8 mouse cellular contexts compared by ENCODE assay signal in genomic region chr2:32965511-32966183, GRCm38 (mm10). TPM values are rescaled to one million over a fixed set of nuclear protein-coding genes. Genes with fewer than 3 reads are reported as not detected.
DNase-seq lines count a peak whose midpoint lies in the region; ATAC-seq and TF ChIP-seq lines count a peak whose summit lies in the region.

No protein-coding gene starts in this region.

- 17% methylated on average over 7 of the region's 7 CpGs for WGBS in heart, embryonic 12.5 days
- 14% methylated on average over 7 of the region's 7 CpGs for WGBS in embryonic facial prominence, embryonic 12.5 days
- WGBS in liver, postnatal 0 days (ENCODE audit: insufficient replicate concordance): 7% methylated on average over 7 of the region's 7 CpGs

- H3K36me3 ChIP-seq in heart, embryonic 12.5 days: peaks cover 25% of the 10 kb centered on the region
- H3K36me3 ChIP-seq in CH12.LX (replicated peaks in 1 of 2; ENCODE audit: control insufficient read depth in 1 of 2, insufficient read depth in 1 of 2, low read length in 1 of 2): peaks cover 27 to 51% of the 10 kb centered on the region in 2 experiments
- peaks cover 26% of the 10 kb centered on the region for H3K36me3 ChIP-seq in embryonic facial prominence, embryonic 12.5 days
- peaks cover 10% of the 10 kb centered on the region for H3K36me3 ChIP-seq in liver, postnatal 0 days (replicated peaks; ENCODE audit: insufficient read depth, low read length)

- DNase-seq in heart, postnatal 14 days: no peak
- peak; percentile 63 for DNase-seq in CH12.LX (ENCODE audit: extremely low read depth)
- DNase-seq in liver, postnatal 0 days: no peak
- DNase-seq in layer of hippocampus, postnatal 10 days (ENCODE audit: low spot score in 2 of 2): no peak
- DNase-seq in adrenal gland, adult 18-20 months (ENCODE audit: low spot score in 2 of 2): no peak
- DNase-seq in thymus, adult 18-20 months: no peak

- TF ChIP-seq CTCF in CH12.LX (conservative IDR thresholded peaks at IDR 0.05 in 1 of 2, IDR thresholded peaks at IDR 0.05 in 1 of 2; ENCODE audit: low read depth in 2 of 2, low read length in 2 of 2): no peak
- no peak for TF ChIP-seq CTCF in liver, postnatal 0 days (IDR thresholded peaks at IDR 0.05; ENCODE audit: low read depth)

- H3K4me3 ChIP-seq in heart, embryonic 12.5 days: no peak overlapping the region
- H3K4me3 ChIP-seq in CH12.LX (replicated peaks in 1 of 3; ENCODE audit: low read depth in 2 of 3, low read length in 2 of 3, poor library complexity in 1 of 3): peak overlapping the region in 2 of 3 experiments; percentile 7 to 71
- H3K4me3 ChIP-seq in embryonic facial prominence, embryonic 12.5 days: no peak overlapping the region; the same call in 1 of the 2 replicates
- H3K4me3 ChIP-seq in liver, postnatal 0 days (ENCODE audit: low read depth, low read length): no peak overlapping the region

- TF ChIP-seq EP300 in CH12.LX (IDR thresholded peaks at IDR 0.05; ENCODE audit: low read length): peak; percentile 39; the same call in 1 of the 2 replicates
- TF ChIP-seq EP300 in liver, postnatal 0 days (IDR thresholded peaks at IDR 0.05; ENCODE audit: low read depth): no peak

- TF ChIP-seq RAD21 in CH12.LX (IDR thresholded peaks at IDR 0.05; ENCODE audit: low read depth, low read length): no peak

- peaks cover 46% of the 10 kb centered on the region for H3K4me1 ChIP-seq in heart, embryonic 12.5 days (replicated peaks)
- peaks cover 4 to 39% of the 10 kb centered on the region in 2 experiments; a peak in 3 of 4 replicates for H3K4me1 ChIP-seq in CH12.LX (ENCODE audit: control insufficient read depth in 1 of 2, insufficient read depth in 2 of 2)
- H3K4me1 ChIP-seq in embryonic facial prominence, embryonic 12.5 days: peaks cover 38% of the 10 kb centered on the region
- H3K4me1 ChIP-seq in liver, postnatal 0 days (ENCODE audit: insufficient read depth): peaks cover 51% of the 10 kb centered on the region

- intact Hi-C loops in heart, postnatal 14 days (cut with DNase I): no loop called here

- in situ Hi-C loops in CH12.LX (cut with MboI; ENCODE audit: low pct_ligation_motif_present, low pct_unique_long_range_greater_than_20kb, low sequenced_read_pairs): no loop called here

- H3K9ac ChIP-seq in heart, embryonic 12.5 days: no peak overlapping the region
- 0 out of 2 replicates have a peak overlapping the region, but pooled peaks have one; percentile 82 for H3K9ac ChIP-seq in CH12.LX (ENCODE audit: insufficient read depth, low read depth)
- H3K9ac ChIP-seq in embryonic facial prominence, embryonic 12.5 days: no peak overlapping the region; the same call in 1 of the 2 replicates
- peak overlapping the region; percentile 70; the same call in 1 of the 2 replicates for H3K9ac ChIP-seq in liver, postnatal 0 days (replicated peaks)

- H3K27ac ChIP-seq in heart, embryonic 12.5 days (ENCODE audit: poor library complexity, severe bottlenecking): no peak overlapping the region
- H3K27ac ChIP-seq in CH12.LX (ENCODE audit: insufficient read depth, low read depth): no peak overlapping the region; the same call in 1 of the 2 replicates
- no peak overlapping the region for H3K27ac ChIP-seq in embryonic facial prominence, embryonic 12.5 days
- H3K27ac ChIP-seq in liver, postnatal 0 days (ENCODE audit: low read depth): peak overlapping the region; percentile 94

- TF ChIP-seq POLR2A in CH12.LX (IDR thresholded peaks at IDR 0.05; ENCODE audit: low read depth, low read length): peak; percentile 53

- ATAC-seq in heart, embryonic 12.5 days (ENCODE audit: insufficient number of reproducible peaks, low FRiP score): no peak
- no peak for ATAC-seq in embryonic facial prominence, embryonic 12.5 days (ENCODE audit: insufficient number of reproducible peaks, insufficient read depth, low FRiP score, low TSS enrichment)
- no peak for ATAC-seq in liver, postnatal 0 days

- no peaks in the 10 kb centered on the region for H3K27me3 ChIP-seq in heart, embryonic 12.5 days (replicated peaks)
- no peaks in the 10 kb centered on the region for H3K27me3 ChIP-seq in CH12.LX (replicated peaks)
- H3K27me3 ChIP-seq in embryonic facial prominence, embryonic 12.5 days: no peaks in the 10 kb centered on the region
- no peaks in the 10 kb centered on the region for H3K27me3 ChIP-seq in liver, postnatal 0 days (ENCODE audit: insufficient read depth, low read length)

- no peaks in the 10 kb centered on the region for H3K9me3 ChIP-seq in heart, embryonic 12.5 days (replicated peaks)
- H3K9me3 ChIP-seq in CH12.LX (replicated peaks; ENCODE audit: low read length): no peaks in the 10 kb centered on the region
- H3K9me3 ChIP-seq in embryonic facial prominence, embryonic 12.5 days: no peaks in the 10 kb centered on the region
- no peaks in the 10 kb centered on the region for H3K9me3 ChIP-seq in liver, postnatal 0 days (ENCODE audit: low read length)

- peaks cover 34% of the 10 kb centered on the region for H3K79me2 ChIP-seq in CH12.LX (replicated peaks; ENCODE audit: control insufficient read depth, extremely low read depth, insufficient read depth, poor library complexity, severe bottlenecking)

- peak overlapping the region; percentile 88 for H3K4me2 ChIP-seq in heart, embryonic 12.5 days
- H3K4me2 ChIP-seq in CH12.LX (ENCODE audit: insufficient read depth, low read depth, poor library complexity, severe bottlenecking): peak overlapping the region; percentile 44
- H3K4me2 ChIP-seq in embryonic facial prominence, embryonic 12.5 days (replicated peaks): peak overlapping the region; percentile 81
- H3K4me2 ChIP-seq in liver, postnatal 0 days (ENCODE audit: low read depth, low read length): peak overlapping the region; percentile 73

- dilution Hi-C loops in CH12.LX (cut with MboI; ENCODE audit: extremely low pct_ligation_motif_present, extremely low pct_unique_long_range_greater_than_20kb, low sequenced_read_pairs): no loop called here

TF ChIP-seq in CH12.LX, 34 proteins besides CTCF, POLR2A, EP300 and RAD21 (continues in another document):
- TF ChIP-seq UBTF (IDR thresholded peaks at IDR 0.05; ENCODE audit: low read depth, low read length) (no peak), CHD1 (IDR thresholded peaks at IDR 0.05; ENCODE audit: low read depth, low read length) (0 out of 2 replicates have a peak, but pooled peaks have one; percentile 13), MEF2A (IDR thresholded peaks at IDR 0.05; ENCODE audit: borderline replicate concordance, low read depth, low read length) (no peak), ZMIZ1 (IDR thresholded peaks at IDR 0.05; ENCODE audit: low read depth, low read length) (peak; percentile 95), ZNF384 (IDR thresholded peaks at IDR 0.05; ENCODE audit: low read depth, low read length) (peak; percentile 64; the same call in 1 of the 2 replicates), ZKSCAN1 (IDR thresholded peaks at IDR 0.05; ENCODE audit: borderline replicate concordance, low read depth, low read length) (no peak), MAZ (IDR thresholded peaks at IDR 0.05; ENCODE audit: low read depth, low read length) (no peak), JUN (IDR thresholded peaks at IDR 0.05; ENCODE audit: insufficient read depth, low read depth, low read length) (no peak), SMC3 (IDR thresholded peaks at IDR 0.05; ENCODE audit: low read depth, low read length) (no peak), E2F4 (IDR thresholded peaks at IDR 0.05; ENCODE audit: insufficient replicate concordance, low read depth, low read length) (no peak), NRF1 (IDR thresholded peaks at IDR 0.05; ENCODE audit: low read depth, low read length) (no peak), USF2 (conservative IDR thresholded peaks at IDR 0.05; ENCODE audit: low read depth, low read length) (peak; percentile 26), ZC3H11A (IDR thresholded peaks at IDR 0.05; ENCODE audit: low read depth, low read length) (no peak), NELFE (IDR thresholded peaks at IDR 0.05; ENCODE audit: low read depth, low read length) (no peak), KAT2A (IDR thresholded peaks at IDR 0.05; ENCODE audit: insufficient replicate concordance, low read length) (no peak), MAX (IDR thresholded peaks at IDR 0.05; ENCODE audit: low read length) (peak; percentile 67; the same call in 1 of the 2 replicates), IRF4 (IDR thresholded peaks at IDR 0.05; ENCODE audit: low read depth, low read length) (no peak)

RNA-seq across cellular contexts. Expression of gene Lrsam1, which starts 4.2 kb away (rescaled TPM):
- 11.1 and 11.8 TPM in 2 replicates for polyA plus RNA-seq in heart, embryonic 12.5 days (2016; fragmentation: Nextera tagmentation; extraction: Ambion mirVana)
- total RNA-seq in heart, postnatal 14 days (2021): 10 to 100 TPM; 12.0 to 13.4 TPM
- total RNA-seq in CH12.LX (2012; rRNA removed) (9.5 and 10.2 TPM in 2 replicates), CH12.LX (2014; rRNA removed) (4.6 and 5.0 TPM in 2 replicates)
- 4.7 and 5.4 TPM in 2 replicates for polyA plus RNA-seq in CH12.LX (2012; ENCODE audit: insufficient read length, low read depth)
- polyA plus RNA-seq in embryonic facial prominence, embryonic 12.5 days (2016; fragmentation: Nextera tagmentation; extraction: Ambion mirVana): 14.3 and 14.4 TPM in 2 replicates
- polyA plus RNA-seq in liver, postnatal 0 days (2015; fragmentation: Nextera tagmentation; extraction: Ambion mirVana): 1.3 and 1.6 TPM in 2 replicates
- 10 to 100 TPM; 36.5 to 40.4 TPM for total RNA-seq in layer of hippocampus, postnatal 10 days (2021)
- 10 to 100 TPM; 16.6 to 23.4 TPM for total RNA-seq in adrenal gland, adult 18-20 months (2021)

RNA-seq across cellular contexts. Expression of gene Rpl12, which starts 4.3 kb away (rescaled TPM):
- polyA plus RNA-seq in heart, embryonic 12.5 days (2016; fragmentation: Nextera tagmentation; extraction: Ambion mirVana): 99.8 and 114 TPM in 2 replicates
- 10 to 100 TPM; 66.3 to 75.0 TPM for total RNA-seq in heart, postnatal 14 days (2021)
- total RNA-seq in CH12.LX (2012; rRNA removed) (2,275 and 2,528 TPM in 2 replicates), CH12.LX (2014; rRNA removed) (1,298 and 1,607 TPM in 2 replicates)
- 87.8 and 91.3 TPM in 2 replicates for polyA plus RNA-seq in CH12.LX (2012; ENCODE audit: insufficient read length, low read depth)
- polyA plus RNA-seq in embryonic facial prominence, embryonic 12.5 days (2016; fragmentation: Nextera tagmentation; extraction: Ambion mirVana): 160 and 169 TPM in 2 replicates
- polyA plus RNA-seq in liver, postnatal 0 days (2015; fragmentation: Nextera tagmentation; extraction: Ambion mirVana): 103 and 104 TPM in 2 replicates
- total RNA-seq in layer of hippocampus, postnatal 10 days (2021): 100 to 1,000 TPM; 155 to 179 TPM
- 100 to 1,000 TPM; 162 to 167 TPM for total RNA-seq in adrenal gland, adult 18-20 months (2021)

RNA-seq across cellular contexts. Expression of gene Slc2a8, which starts 16.2 kb away (rescaled TPM):
- polyA plus RNA-seq in heart, embryonic 12.5 days (2016; fragmentation: Nextera tagmentation; extraction: Ambion mirVana): 19.7 and 20.0 TPM in 2 replicates
- total RNA-seq in heart, postnatal 14 days (2021): 10 to 100 TPM; 12.9 to 16.3 TPM
- 3.8 and 5.6 TPM in 2 replicates for total RNA-seq in CH12.LX (2012; rRNA removed)
- total RNA-seq in CH12.LX (2014; rRNA removed): 0.95 and 1.3 TPM in 2 replicates
- 0.90 and 1.1 TPM in 2 replicates for polyA plus RNA-seq in CH12.LX (2012; ENCODE audit: insufficient read length, low read depth)
- polyA plus RNA-seq in embryonic facial prominence, embryonic 12.5 days (2016; fragmentation: Nextera tagmentation; extraction: Ambion mirVana): 24.3 and 25.5 TPM in 2 replicates
- 11.7 and 11.8 TPM in 2 replicates for polyA plus RNA-seq in liver, postnatal 0 days (2015; fragmentation: Nextera tagmentation; extraction: Ambion mirVana)
- total RNA-seq in layer of hippocampus, postnatal 10 days (2021): 10 to 100 TPM; 23.2 to 26.9 TPM
- 10 to 100 TPM; 15.7 to 17.2 TPM for total RNA-seq in adrenal gland, adult 18-20 months (2021)

Comparison
In these comparisons a context has a peak if more than half of its experiments do, and no peak if none do; other contexts are left out.
1. H3K4me3 ChIP-seq: peak in CH12.LX (2 of 3); none in heart, embryonic 12.5 days (single experiment), embryonic facial prominence, embryonic 12.5 days (single experiment) and liver, postnatal 0 days (single experiment).
2. H3K9ac ChIP-seq: peak in CH12.LX (single experiment) and liver, postnatal 0 days (single experiment); none in heart, embryonic 12.5 days (single experiment) and embryonic facial prominence, embryonic 12.5 days (single experiment).
3. RNA of gene Rpl12, which starts 4.3 kb away (total RNA-seq): 1,298 to 2,528 TPM in CH12.LX; 155 to 179 TPM in layer of hippocampus, postnatal 10 days, 162 to 167 TPM in adrenal gland, adult 18-20 months and 66.3 to 75.0 TPM in heart, postnatal 14 days; every median in the first group is over 4 times any median in the second.
4. Peak in every context shown above with its lines, with median percentiles within 50 percentile points of each other: H3K4me2 ChIP-seq.